Mouse (Mus musculus) frontal cortex, adult 2 months (tissue): Measurements from ENCODE around the gene Zkscan16. TPM values are rescaled to one million over a fixed set of nuclear protein-coding genes. Genes with fewer than 3 reads are reported as not detected.

ENCODE experiments used
- DNase-seq, 2 experiments: peaks; one replicate each; pipeline ENCODE4 v3.0.0; 2022; ENCODE audit warnings: low spot score in 1 of 2; ENCODE audit errors: extremely low spot score in 1 of 2
- polyA plus RNA-seq: library from polyadenylated mRNA; depleted of rRNA; stranded (reverse); fragments of >200 nt; gene quantifications from 2 replicates; pipeline ENCODE4 v1.2.3, GENCODE M21; 2012; rRNA removed

Zkscan16 gene
- polyA plus RNA-seq, result 9.9 and 15.3 TPM in 2 replicates

- peak; percentile 87 to 96 for DNase-seq
Observed at GRCm38 (mm10) chr4:58943420-58944205, at the start of gene Zkscan16. Gene Zkscan16 (plus strand): TSS chr4:58943628.

- DNase-seq, result no peak
Observed at GRCm38 (mm10) chr4:58894399-58894798, 49.0 kb upstream of the Zkscan16 start.

- no peak for DNase-seq
Observed at GRCm38 (mm10) chr4:58897436-58897835, 46.0 kb upstream of the Zkscan16 start.

- DNase-seq, result no peak
Observed at GRCm38 (mm10) chr4:58898318-58898717, 45.1 kb upstream of the Zkscan16 start.

- DNase-seq, result no peak
Observed at GRCm38 (mm10) chr4:58907453-58907852, 36.0 kb upstream of the Zkscan16 start.

GRCm38 (mm10) chr4:58910175-58911068, 33.0 kb upstream of the Zkscan16 start:
- DNase-seq, result no peak

GRCm38 (mm10) chr4:58911069-58911830, 32.2 kb upstream of the Zkscan16 start:
- peak in 1 of 2 experiments; percentile 50 for DNase-seq

GRCm38 (mm10) chr4:58911831-58912628, 31.4 kb upstream of the Zkscan16 start:
- peak; percentile 8 to 46 for DNase-seq

GRCm38 (mm10) chr4:58912629-58913335, 30.6 kb upstream of the Zkscan16 start, which contains the start of gene Ecpas:
Gene Ecpas (minus strand): TSS chr4:58912749.
- DNase-seq, result peak; percentile 36 to 78

- no peak for DNase-seq
Observed at GRCm38 (mm10) chr4:58913336-58914026, 29.9 kb upstream of the Zkscan16 start.

- no peak for DNase-seq
Observed at GRCm38 (mm10) chr4:58915081-58915826, 28.2 kb upstream of the Zkscan16 start.

GRCm38 (mm10) chr4:58923933-58924332, 19.5 kb upstream of the Zkscan16 start:
- no peak for DNase-seq

- DNase-seq, result no peak
Observed at GRCm38 (mm10) chr4:58925664-58926063, 17.8 kb upstream of the Zkscan16 start.

GRCm38 (mm10) chr4:58926120-58926519, 17.3 kb upstream of the Zkscan16 start:
- DNase-seq, result no peak

- DNase-seq, result no peak
Observed at GRCm38 (mm10) chr4:58927661-58928060, 15.8 kb upstream of the Zkscan16 start.

- DNase-seq, result no peak
Observed at GRCm38 (mm10) chr4:58932541-58932940, 10.9 kb upstream of the Zkscan16 start.

- DNase-seq, result no peak
Observed at GRCm38 (mm10) chr4:58934308-58934707, 9.1 kb upstream of the Zkscan16 start.
